Mouse (Mus musculus) embryonic facial prominence, embryonic 11.5 days (tissue): ENCODE data around the gene Ciao2a. TPM values are rescaled to one million over a fixed set of nuclear protein-coding genes. Genes with fewer than 3 reads are reported as not detected.

Experiments
- ATAC-seq: fragments of 200-750 bp; cut with Nextera tagmentation; replicated peaks from 2 replicates; pipeline ENCODE4 v1.8.0; 2017; ENCODE audit warnings: low read depth; ENCODE audit not compliant: insufficient number of reproducible peaks, low FRiP score, low TSS enrichment
- DNase-seq: peaks from one replicate; pipeline ENCODE4 v3.0.0-alpha.2; 2015; ENCODE audit warnings: low spot score
- H3K27ac ChIP-seq: fragments of 300-500 bp; sonication (generic); replicated peaks from 2 replicates; pipeline ENCODE4 v1.5.1; 2014; ENCODE audit warnings: mild to moderate bottlenecking, low read depth, low read length, control low read depth
- H3K27me3 ChIP-seq: fragments of 300-500 bp; sonication (generic); 2 replicates; pipeline ENCODE4 v1.6.1; 2014; ENCODE audit warnings: mild to moderate bottlenecking, low read length, moderate library complexity, mixed read lengths; ENCODE audit not compliant: control insufficient read depth, insufficient read depth
- H3K36me3 ChIP-seq: fragments of 300-500 bp; sonication (generic); replicated peaks from 2 replicates; pipeline ENCODE4 v1.6.1; 2014; ENCODE audit warnings: low read depth, mild to moderate bottlenecking, low read length, moderate library complexity, mixed read lengths; ENCODE audit not compliant: control insufficient read depth, insufficient read depth
- H3K4me1 ChIP-seq: fragments of 300-500 bp; sonication (generic); 2 replicates; pipeline ENCODE4 v1.6.1; 2014; ENCODE audit warnings: low read length, mixed read lengths; ENCODE audit not compliant: control insufficient read depth, insufficient read depth
- H3K4me2 ChIP-seq: fragments of 300-500 bp; sonication (generic); 2 replicates; pipeline ENCODE4 v1.6.1; 2014; ENCODE audit warnings: low read depth, mild to moderate bottlenecking, control low read depth, low read length, moderate library complexity
- H3K4me3 ChIP-seq: fragments of 300-500 bp; sonication (generic); 2 replicates; pipeline ENCODE4 v1.5.1; 2014; ENCODE audit warnings: low read depth, low read length, control low read depth
- H3K9ac ChIP-seq: fragments of 300-500 bp; sonication (generic); replicated peaks from 2 replicates; pipeline ENCODE4 v1.6.1; 2014; ENCODE audit warnings: mild to moderate bottlenecking, control low read depth, low read length
- H3K9me3 ChIP-seq: fragments of 300-500 bp; sonication (generic); replicated peaks from 2 replicates; pipeline ENCODE4 v1.6.1; 2016; ENCODE audit warnings: mild to moderate bottlenecking, low read length, inconsistent platforms, mixed read lengths; ENCODE audit not compliant: control insufficient read depth
- WGBS: fragments of 180-500 bp; shearing (Covaris S2); extraction: QIAGEN DNeasy Blood & Tissue Kit; methylation state at CpG from one replicate; pipeline ENCODE4 v1.1.7; 2014; 5-methylcytosine and 5-hydroxymethylcytosine counted together
- polyA plus RNA-seq: library from polyadenylated mRNA; unstranded; fragments of >200 nt; fragmentation: Nextera tagmentation; extraction: Ambion mirVana; gene quantifications from 2 replicates; pipeline ENCODE4 v1.2.1, GENCODE M21; 2014

The Ciao2a gene
- polyA plus RNA-seq, 1 experiment from 2014 or later: 206 TPM

DNA sequence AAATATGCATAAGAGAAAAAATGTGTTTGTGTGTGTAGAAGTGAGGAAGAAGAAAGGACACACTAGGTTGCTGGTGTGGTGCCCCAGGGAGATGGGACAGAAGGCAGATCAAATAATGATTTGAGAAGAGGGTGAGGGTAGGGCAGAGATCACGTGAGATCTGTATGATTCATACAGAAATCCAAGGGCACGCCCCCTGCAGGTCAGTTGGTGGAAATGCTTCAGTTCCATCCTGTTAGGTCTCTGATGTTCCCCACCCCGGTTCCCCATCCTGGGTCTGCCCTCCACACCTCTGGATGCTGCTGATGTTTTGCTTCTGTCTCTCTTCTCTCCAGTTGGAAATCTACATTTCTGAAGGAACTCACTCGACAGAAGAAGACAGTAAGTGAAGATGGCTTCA is 9.6 kb downstream of the Ciao2a start:
- WGBS: 55% methylated on average over 4 of the region's 4 CpGs
- no peak overlapping the region for H3K9ac ChIP-seq
- H3K36me3 ChIP-seq: no peaks in the 10 kb centered on the region; the same call in none of the 2 replicates
- H3K27ac ChIP-seq: no peak overlapping the region
- no peaks in the 10 kb centered on the region for H3K27me3 ChIP-seq
- no peaks in the 10 kb centered on the region for H3K4me1 ChIP-seq
- H3K4me2 ChIP-seq: no peak overlapping the region
- H3K4me3 ChIP-seq: no peak overlapping the region
- DNase-seq (peak; percentile 35), ATAC-seq (no peak)
- no peaks in the 10 kb centered on the region for H3K9me3 ChIP-seq

DNA sequence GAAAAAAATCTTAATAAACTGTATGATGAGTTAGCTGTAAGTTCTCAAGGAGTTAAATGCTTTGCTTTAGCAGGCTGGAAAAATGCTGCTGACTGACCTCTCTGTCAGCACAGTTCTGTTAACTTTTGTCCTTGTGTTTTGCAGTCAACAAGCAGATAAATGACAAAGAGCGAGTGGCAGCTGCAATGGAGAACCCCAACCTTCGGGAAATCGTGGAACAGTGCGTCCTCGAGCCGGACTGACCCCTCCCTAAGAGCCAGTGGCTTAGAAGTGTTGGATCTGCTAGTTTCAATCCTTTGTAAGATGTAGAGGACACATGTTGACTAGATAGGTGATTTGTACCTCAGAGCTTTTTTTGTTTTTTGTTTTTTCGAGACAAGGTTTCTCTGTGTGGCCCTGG is 11.8 kb downstream of the Ciao2a start:
- Histone ChIP-seq H3K4me1 (no peaks in the 10 kb centered on the region), H3K36me3 (no peaks in the 10 kb centered on the region; the same call in none of the 2 replicates), H3K27ac (no peak overlapping the region), H3K9ac (no peak overlapping the region), H3K4me3 (no peak overlapping the region), H3K9me3 (no peaks in the 10 kb centered on the region), H3K27me3 (no peaks in the 10 kb centered on the region), H3K4me2 (no peak overlapping the region)
- WGBS: 95% methylated on average over 7 of the region's 7 CpGs
- ATAC-seq (no peak), DNase-seq (no peak)

DNA sequence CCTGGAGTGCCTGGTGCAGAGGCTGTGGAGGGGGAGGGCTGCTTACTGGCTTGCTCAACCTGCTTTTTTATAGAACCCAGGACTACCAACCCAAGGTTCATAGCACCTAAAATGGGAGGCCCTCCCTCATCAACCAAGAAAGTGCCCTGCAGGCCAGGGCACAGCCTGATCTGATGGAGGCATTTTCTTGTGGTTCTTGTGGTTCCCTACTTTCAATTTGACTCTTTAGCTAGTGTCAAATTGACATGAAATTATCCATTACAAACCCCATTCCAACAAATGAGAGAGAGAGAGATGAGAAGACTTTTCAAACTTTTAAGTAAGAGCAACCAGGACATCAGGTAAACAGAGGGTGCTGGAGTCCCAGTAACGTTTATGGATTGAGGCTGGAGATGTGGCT is 15.9 kb downstream of the Ciao2a start:
- Histone ChIP-seq H3K9ac (no peak overlapping the region), H3K9me3 (no peaks in the 10 kb centered on the region), H3K36me3 (no peaks in the 10 kb centered on the region; the same call in 1 of the 2 replicates), H3K4me2 (no peak overlapping the region), H3K4me1 (no peaks in the 10 kb centered on the region), H3K27me3 (no peaks in the 10 kb centered on the region), H3K27ac (no peak overlapping the region), H3K4me3 (no peak overlapping the region)
- 77% methylated on average over 1 of the region's 1 CpGs for WGBS
- DNase-seq (no peak), ATAC-seq (no peak)

DNA sequence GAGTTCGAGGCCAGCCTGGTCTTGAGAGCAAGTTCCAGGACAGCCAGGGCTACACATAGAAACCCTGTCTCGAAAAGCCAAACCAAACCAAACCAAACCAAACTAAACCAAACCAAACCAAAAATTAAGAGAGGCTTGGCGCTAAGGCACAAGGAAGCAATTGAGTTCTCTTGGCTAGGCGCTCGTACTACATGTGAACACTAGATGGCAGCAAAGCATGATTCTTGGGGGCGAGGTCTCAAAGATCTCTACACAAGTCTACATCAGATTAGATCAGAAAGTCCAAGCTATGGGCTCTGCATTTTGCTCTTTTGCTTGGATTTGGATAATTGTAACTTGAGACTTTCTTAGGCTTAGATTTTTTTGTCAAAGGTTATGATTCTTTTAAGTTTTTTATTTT is 17.8 kb downstream of the Ciao2a start:
- DNase-seq: peak; percentile 90
- no peaks in the 10 kb centered on the region; the same call in 1 of the 2 replicates for H3K36me3 ChIP-seq
- no peak for ATAC-seq
- no peaks in the 10 kb centered on the region for H3K9me3 ChIP-seq
- no peak overlapping the region for H3K4me3 ChIP-seq
- H3K27ac ChIP-seq: no peak overlapping the region
- no peaks in the 10 kb centered on the region for H3K27me3 ChIP-seq
- H3K4me1 ChIP-seq: no peaks in the 10 kb centered on the region
- 10% methylated on average over 6 of the region's 6 CpGs for WGBS
- H3K9ac ChIP-seq: no peak overlapping the region
- H3K4me2 ChIP-seq: no peak overlapping the region

DNA sequence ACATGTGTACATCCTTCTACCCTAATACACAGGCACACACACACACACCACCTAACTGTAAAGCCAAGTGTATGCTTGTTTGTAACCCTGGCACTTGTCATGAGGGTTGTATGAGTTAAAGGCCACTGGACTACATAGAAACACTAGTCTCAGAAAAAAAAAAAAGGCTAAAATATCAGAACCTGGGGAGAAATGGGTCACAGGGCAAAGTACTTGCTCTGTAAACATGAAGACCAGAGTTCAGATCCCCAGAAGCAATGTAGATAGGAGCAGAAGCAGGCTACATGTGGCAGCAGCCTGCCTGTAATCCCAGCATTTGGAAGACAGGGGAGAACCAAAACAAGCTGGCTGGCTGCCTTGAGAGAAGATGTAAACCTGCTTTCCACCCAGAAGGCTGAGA is 19.7 kb downstream of the Ciao2a start:
- H3K27ac ChIP-seq: no peak overlapping the region
- no peak overlapping the region for H3K9ac ChIP-seq
- no peak overlapping the region for H3K4me2 ChIP-seq
- H3K36me3 ChIP-seq: no peaks in the 10 kb centered on the region
- H3K9me3 ChIP-seq: no peaks in the 10 kb centered on the region
- no peaks in the 10 kb centered on the region for H3K27me3 ChIP-seq
- no peak for ATAC-seq
- no peak overlapping the region for H3K4me3 ChIP-seq
- no peaks in the 10 kb centered on the region for H3K4me1 ChIP-seq
- DNase-seq: no peak

DNA sequence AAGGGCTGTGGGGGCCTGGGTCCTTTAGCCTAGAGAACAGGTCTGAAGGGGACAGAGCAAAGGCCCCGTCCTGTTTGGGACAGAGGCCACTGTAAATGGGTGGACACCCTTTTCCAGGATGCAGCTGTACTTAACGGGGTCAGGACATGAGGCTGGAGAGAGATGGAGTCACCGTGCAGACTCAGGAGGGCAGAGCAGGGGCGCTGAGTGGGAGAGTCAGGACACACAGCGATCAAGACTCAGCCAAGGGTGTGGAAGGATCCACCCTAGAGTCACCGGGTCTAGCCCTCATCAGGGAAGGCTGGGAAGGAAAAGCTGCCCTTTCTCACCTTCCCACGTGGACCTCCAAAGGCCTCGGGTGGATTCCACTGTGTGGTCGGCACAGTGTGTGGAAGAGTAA is 25.6 kb downstream of the Ciao2a start:
- no peak overlapping the region for H3K9ac ChIP-seq
- WGBS: 67% methylated on average over 9 of the region's 9 CpGs
- DNase-seq: no peak
- H3K27me3 ChIP-seq: no peaks in the 10 kb centered on the region
- no peak overlapping the region for H3K27ac ChIP-seq
- no peak for ATAC-seq
- H3K4me1 ChIP-seq: no peaks in the 10 kb centered on the region
- H3K4me3 ChIP-seq: no peak overlapping the region
- H3K9me3 ChIP-seq: no peaks in the 10 kb centered on the region
- no peaks in the 10 kb centered on the region for H3K36me3 ChIP-seq
- no peak overlapping the region for H3K4me2 ChIP-seq

DNA sequence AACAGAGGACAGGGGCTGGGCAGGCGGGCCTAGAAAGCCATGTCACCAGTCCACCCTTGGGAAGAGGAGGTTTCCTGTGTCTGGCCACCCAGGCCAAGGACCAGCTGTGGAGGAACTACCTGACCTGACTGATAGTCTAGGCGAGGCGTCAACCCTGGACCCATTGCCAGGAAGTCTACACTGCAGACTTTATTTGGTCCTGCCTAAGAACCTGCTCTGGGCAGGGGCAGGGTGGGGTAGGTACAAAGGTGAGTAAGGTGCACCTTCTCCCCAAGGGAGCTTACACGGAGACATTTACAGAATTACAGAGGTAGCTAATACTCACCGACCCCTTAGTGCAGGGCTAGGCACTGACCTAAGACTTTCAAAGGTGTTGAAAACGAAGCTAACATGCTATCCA is 27.2 kb downstream of the Ciao2a start:
- no peaks in the 10 kb centered on the region for H3K36me3 ChIP-seq
- H3K9ac ChIP-seq: no peak overlapping the region
- H3K9me3 ChIP-seq: no peaks in the 10 kb centered on the region
- ATAC-seq (no peak), DNase-seq (no peak)
- no peaks in the 10 kb centered on the region; the same call in 1 of the 2 replicates for H3K27me3 ChIP-seq
- H3K27ac ChIP-seq: no peak overlapping the region
- WGBS: 92% methylated on average over 6 of the region's 6 CpGs
- H3K4me3 ChIP-seq: no peak overlapping the region
- no peak overlapping the region for H3K4me2 ChIP-seq
- no peaks in the 10 kb centered on the region for H3K4me1 ChIP-seq

DNA sequence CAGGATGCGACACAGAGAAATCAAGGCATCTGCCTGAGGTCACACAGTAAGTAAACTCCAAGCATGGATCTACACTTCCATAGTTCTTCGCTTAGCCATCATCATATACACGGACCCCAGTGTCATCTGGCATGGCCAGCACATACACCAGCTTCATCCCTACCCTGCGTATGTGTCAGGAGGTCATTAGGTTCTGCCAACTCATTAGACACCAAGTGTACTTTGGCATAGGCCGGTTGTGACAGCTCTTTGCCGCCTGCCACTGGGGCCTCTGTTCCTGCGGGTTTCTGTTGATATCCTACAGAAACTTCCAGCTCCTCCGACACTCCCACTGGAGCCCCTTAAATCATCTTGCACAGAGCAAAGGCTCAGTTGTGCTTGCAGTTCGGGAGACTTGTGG is 27.6 kb downstream of the Ciao2a start:
- Histone ChIP-seq H3K27ac (no peak overlapping the region), H3K36me3 (no peaks in the 10 kb centered on the region), H3K27me3 (no peaks in the 10 kb centered on the region; the same call in 1 of the 2 replicates), H3K4me3 (no peak overlapping the region), H3K9me3 (no peaks in the 10 kb centered on the region), H3K4me1 (no peaks in the 10 kb centered on the region), H3K4me2 (no peak overlapping the region), H3K9ac (no peak overlapping the region)
- no peak for ATAC-seq
- WGBS: 88% methylated on average over 9 of the region's 9 CpGs
- DNase-seq: no peak
